Mouse (Mus musculus): ENCODE measurements around the gene Cks1b.

- TF ChIP-seq ZC3H11A (IDR thresholded peaks at IDR 0.05; ENCODE audit: borderline replicate concordance, low read depth, low read length) (no peak), HCFC1 (IDR thresholded peaks at IDR 0.05; ENCODE audit: borderline replicate concordance, insufficient read depth, low read length) (no peak), MAFK (IDR thresholded peaks at IDR 0.05; ENCODE audit: insufficient read depth, low read depth, low read length) (no peak)
These were observed 28.1 kb downstream of the Cks1b start for GRCm38 (mm10) chr3:89390111-89390515.

Measured in ES-E14 (cell line).